Mouse (Mus musculus): ENCODE results near the gene Trnau1ap. TPM values are rescaled to one million over a fixed set of nuclear protein-coding genes. Genes with fewer than 3 reads are reported as not detected.

The Trnau1ap gene
- 31.8 and 35.1 TPM in 2 replicates for polyA plus RNA-seq (2012; rRNA removed)

GRCm38 (mm10) chr4:132329115-132329834 is at the start of gene Trnau1ap:
Trnau1ap (minus strand) TSS chr4:132329538.

GRCm38 (mm10) chr4:132353481-132353885 is 24.1 kb upstream of the Trnau1ap start, which contains the start of gene Rcc1:
Rcc1 (minus strand) TSS chr4:132353605.

GRCm38 (mm10) chr4:132302939-132303479 is 26.3 kb downstream of the Trnau1ap start, which contains the start of gene Rab42:
Rab42 (minus strand) TSS chr4:132303385.

DNA sequence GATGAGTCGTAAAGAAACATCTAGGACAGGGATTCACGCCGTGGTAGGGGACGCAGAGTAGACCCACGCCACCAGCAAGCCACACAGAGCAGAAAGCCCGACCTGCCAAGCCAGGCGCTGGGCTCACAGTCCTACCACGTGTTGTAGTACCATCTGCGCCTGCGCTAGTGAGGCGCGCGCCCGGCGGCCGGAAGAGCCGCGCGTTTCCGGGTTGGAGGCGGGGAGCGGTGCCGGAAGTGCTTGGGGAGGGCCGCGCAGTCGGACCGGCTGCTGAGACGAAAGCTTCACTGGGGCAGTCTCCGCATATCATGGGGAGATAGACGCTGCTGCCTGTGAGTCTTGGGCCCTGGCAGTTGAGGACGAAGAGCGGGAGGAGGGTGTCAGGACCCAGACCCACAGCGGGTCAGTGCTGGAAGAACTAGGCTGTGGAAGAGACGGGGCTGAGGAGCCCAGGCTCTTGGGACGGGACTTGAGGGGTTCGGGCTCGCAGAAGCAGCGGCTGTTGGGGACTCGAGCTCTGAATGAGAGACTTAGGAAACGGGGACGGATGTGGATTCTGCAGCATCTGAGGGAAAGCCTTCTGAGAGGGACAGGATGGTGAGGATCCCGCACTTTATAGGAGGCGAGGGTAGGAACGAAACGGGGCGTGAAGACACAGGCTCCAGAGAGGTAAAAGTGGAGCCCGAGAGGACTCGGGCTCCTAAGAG is 55.0 kb downstream of the Trnau1ap start, which contains the start of gene Taf12:
Taf12 (plus strand) TSS at position 220 of the 707 bp plus-strand sequence.

Other genes with a start within 250 kb of the Trnau1ap start
- gene Oprd1, start 185.1 kb downstream of the Trnau1ap start, polyA plus RNA-seq (2012; rRNA removed) = 0.20 and 0.41 TPM in 2 replicates
- gene Ythdf2, start 117.2 kb downstream of the Trnau1ap start, polyA plus RNA-seq (2012; rRNA removed) = 33.8 and 40.8 TPM in 2 replicates
- 38.4 and 38.6 TPM in 2 replicates for gene Gmeb1, start 67.9 kb downstream of the Trnau1ap start, polyA plus RNA-seq (2012; rRNA removed)
- gene Taf12, start 55.2 kb downstream of the Trnau1ap start, polyA plus RNA-seq (2012; rRNA removed) = 28.0 and 31.5 TPM in 2 replicates
- 1.0 and 1.3 TPM in 2 replicates for gene Rab42, start 26.2 kb downstream of the Trnau1ap start, polyA plus RNA-seq (2012; rRNA removed)
- gene Rcc1, start 24.1 kb upstream of the Trnau1ap start, polyA plus RNA-seq (2012; rRNA removed) = 30.0 and 31.2 TPM in 2 replicates
- gene Phactr4, start 93.0 kb upstream of the Trnau1ap start, polyA plus RNA-seq (2012; rRNA removed) = 18.2 and 19.2 TPM in 2 replicates
- 7.1 and 8.5 TPM in 2 replicates for gene Med18, start 134.4 kb upstream of the Trnau1ap start, polyA plus RNA-seq (2012; rRNA removed)
- gene Sesn2, start 181.0 kb upstream of the Trnau1ap start, polyA plus RNA-seq (2012; rRNA removed) = 4.7 and 5.3 TPM in 2 replicates
- gene Atpif1, start 204.1 kb upstream of the Trnau1ap start, polyA plus RNA-seq (2012; rRNA removed) = 986 and 1,012 TPM in 2 replicates
- 115 TPM in 2 replicates for gene Dnajc8, start 206.0 kb upstream of the Trnau1ap start, polyA plus RNA-seq (2012; rRNA removed)
- 0.75 and 0.78 TPM in 2 replicates for gene Ptafr, start 234.5 kb upstream of the Trnau1ap start, polyA plus RNA-seq (2012; rRNA removed)

All from central nervous system, embryonic 14 days (tissue).